Mouse (Mus musculus) heart, postnatal 0 days (tissue): Measurements from ENCODE around the gene Faap20.

Experiments
- CTCF ChIP-seq: IDR thresholded peaks from 2 replicates; pipeline ENCODE4 v1.5.1; 2016; ENCODE audit warnings: antibody characterized with exemption, control low read depth, low read depth
- EP300 ChIP-seq: IDR thresholded peaks from 2 replicates; pipeline ENCODE4 v1.6.1; 2016; ENCODE audit warnings: antibody characterized with exemption, low read depth

- no peak for TF ChIP-seq CTCF
- no peak for TF ChIP-seq EP300
Observed at GRCm38 (mm10) chr4:155213752-155214054, 35.9 kb upstream of the Faap20 start.
